Mouse (Mus musculus): ENCODE data around the gene Cspg4.

The Cspg4 gene

GRCm38 (mm10) chr9:56864832-56865231 lies at the start of gene Cspg4:
Cspg4 (plus strand) TSS chr9:56865033.
- in situ Hi-C loops (cut with MboI): no loop called here

GRCm38 (mm10) chr9:56824900-56825299 lies 39.9 kb upstream of the Cspg4 start:
- in situ Hi-C loops (cut with MboI): no loop called here

GRCm38 (mm10) chr9:56825476-56826213 lies 39.2 kb upstream of the Cspg4 start:
- in situ Hi-C loops (cut with MboI): no loop called here

- in situ Hi-C loops (cut with MboI): no loop called here
Measured at GRCm38 (mm10) chr9:56828146-56828545, 36.7 kb upstream of the Cspg4 start.

- in situ Hi-C loops (cut with MboI): no loop called here
Measured at GRCm38 (mm10) chr9:56828841-56829240, 36.0 kb upstream of the Cspg4 start.

- in situ Hi-C loops (cut with MboI): no loop called here
Measured at GRCm38 (mm10) chr9:56830162-56830561, 34.7 kb upstream of the Cspg4 start.

GRCm38 (mm10) chr9:56831904-56832303 lies 32.9 kb upstream of the Cspg4 start:
- in situ Hi-C loops (cut with MboI): no loop called here

- in situ Hi-C loops (cut with MboI): no loop called here
Measured at GRCm38 (mm10) chr9:56832900-56833299, 31.9 kb upstream of the Cspg4 start.

- in situ Hi-C loops (cut with MboI): no loop called here
Measured at GRCm38 (mm10) chr9:56835152-56835551, 29.7 kb upstream of the Cspg4 start.

- in situ Hi-C loops (cut with MboI): no loop called here
Measured at GRCm38 (mm10) chr9:56840721-56841120, 24.1 kb upstream of the Cspg4 start.

- in situ Hi-C loops (cut with MboI): no loop called here
Measured at GRCm38 (mm10) chr9:56841864-56842263, 23.0 kb upstream of the Cspg4 start.

GRCm38 (mm10) chr9:56842303-56842719 lies 22.5 kb upstream of the Cspg4 start:
- in situ Hi-C loops (cut with MboI): no loop called here

GRCm38 (mm10) chr9:56843679-56844188 lies 21.1 kb upstream of the Cspg4 start:
- in situ Hi-C loops (cut with MboI): no loop called here

GRCm38 (mm10) chr9:56844644-56845043 lies 20.2 kb upstream of the Cspg4 start:
- in situ Hi-C loops (cut with MboI): no loop called here

- in situ Hi-C loops (cut with MboI): no loop called here
Measured at GRCm38 (mm10) chr9:56847523-56847922, 17.3 kb upstream of the Cspg4 start.

- in situ Hi-C loops (cut with MboI): no loop called here
Measured at GRCm38 (mm10) chr9:56850128-56850904, 14.5 kb upstream of the Cspg4 start.

GRCm38 (mm10) chr9:56850905-56851252 lies 14.0 kb upstream of the Cspg4 start:
- in situ Hi-C loops (cut with MboI): no loop called here

- in situ Hi-C loops (cut with MboI): no loop called here
Measured at GRCm38 (mm10) chr9:56851778-56852177, 13.1 kb upstream of the Cspg4 start.

- in situ Hi-C loops (cut with MboI): no loop called here
Measured at GRCm38 (mm10) chr9:56857463-56857862, 7.4 kb upstream of the Cspg4 start.

GRCm38 (mm10) chr9:56860035-56860434 lies 4.8 kb upstream of the Cspg4 start:
- in situ Hi-C loops (cut with MboI): no loop called here

- in situ Hi-C loops (cut with MboI): no loop called here
Measured at GRCm38 (mm10) chr9:56860486-56861269, 4.2 kb upstream of the Cspg4 start.

- in situ Hi-C loops (cut with MboI): no loop called here
Measured at GRCm38 (mm10) chr9:56862863-56863262, 2.0 kb upstream of the Cspg4 start.

Measured in mature B cell (primary cell).